ENCODE assay signal across 9 mouse cellular contexts in the genomic region with DNA sequence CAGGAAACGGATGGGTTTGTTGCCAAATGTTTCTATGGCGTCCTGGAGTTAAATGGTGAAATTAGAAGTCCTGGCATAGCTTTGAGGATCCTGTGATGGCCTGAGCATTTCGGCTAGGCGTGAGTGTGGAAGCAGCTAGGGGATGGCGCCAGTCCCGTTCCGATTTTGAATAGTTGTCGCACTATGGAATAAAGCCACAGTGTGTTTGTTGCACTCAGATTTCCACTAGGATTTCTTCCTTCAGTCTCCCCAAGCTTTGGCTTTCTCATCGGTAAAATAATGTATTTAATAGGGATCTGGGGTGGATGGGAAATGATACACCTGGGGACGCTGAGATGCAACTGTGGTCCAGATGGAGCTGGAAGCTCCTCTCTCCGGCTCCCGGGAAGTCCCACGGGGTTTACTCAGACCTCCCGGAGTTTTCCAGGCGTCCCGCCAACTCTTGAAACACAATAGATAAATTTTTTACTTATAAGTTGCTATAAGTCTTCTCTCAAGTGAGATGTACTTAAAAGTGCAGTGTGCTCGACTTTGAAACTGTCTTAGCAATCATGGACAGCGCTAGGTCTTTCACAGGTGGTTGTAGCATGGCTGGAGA.
A peak's percentile ranks its signal among the peaks of the same experiment; 100 is the strongest.
DNase-seq lines count a peak whose midpoint lies in the region; ATAC-seq and TF ChIP-seq lines count a peak whose summit lies in the region.
"Had no signal": no experiment of that assay in that cellular context is flagged by ENCODE, and none has a peak within 500 bp of the region (broad histone marks: within the 10 kb centered on the region; RNA-seq: fewer than 3 reads in every experiment).

No protein-coding gene starts in this region.

- no peak overlapping the region for H3K4me3 ChIP-seq in lung, adult 2 months (replicated peaks; ENCODE audit: extremely low read depth, low read depth, low read length)
- no peak overlapping the region for H3K4me3 ChIP-seq in limb, embryonic 13.5 days
- H3K4me3 ChIP-seq: midbrain, embryonic 12.5 days had no signal

- no peaks in the 10 kb centered on the region for H3K27me3 ChIP-seq in limb, embryonic 13.5 days

- no peak for DNase-seq in cerebellum, adult 11-12 months
- peak; percentile 34 for DNase-seq in lung, postnatal 10 days
- no peak for DNase-seq in lung, adult 2 months
- DNase-seq in heart, adult 9 months (ENCODE audit: low spot score in 2 of 2) = peak; percentile 30 to 47
- DNase-seq in ovary, postnatal 36 days (ENCODE audit: low spot score) = no peak
- DNase-seq in spleen, adult 12 weeks (ENCODE audit: low spot score) = no peak

- H3K4me1 ChIP-seq in lung, adult 2 months (ENCODE audit: control insufficient read depth, insufficient read depth, low read length) = no peaks in the 10 kb centered on the region
- H3K4me1 ChIP-seq in limb, embryonic 13.5 days = peaks cover 30% of the 10 kb centered on the region

- H3K27ac ChIP-seq in limb, embryonic 13.5 days = peak overlapping the region; percentile 79
- H3K27ac ChIP-seq: midbrain, embryonic 12.5 days had no signal

- H3K9me3 ChIP-seq in limb, embryonic 13.5 days = no peaks in the 10 kb centered on the region
- H3K9me3 ChIP-seq: midbrain, embryonic 12.5 days had no signal

- TF ChIP-seq POLR2A in lung, adult 2 months (IDR thresholded peaks at IDR 0.05; ENCODE audit: borderline replicate concordance, extremely low read depth, low read depth, low read length) = no peak

- 57% methylated on average over 18 of the region's 18 CpGs for WGBS in lung, adult 2 months
- 51% methylated on average over 18 of the region's 18 CpGs for WGBS in limb, embryonic 13.5 days

- peak; percentile 33 for ATAC-seq in cerebellum, adult (ENCODE audit: insufficient number of reproducible peaks, low FRiP score, low TSS enrichment)
- ATAC-seq in limb, embryonic 13.5 days (ENCODE audit: low FRiP score, low read depth) = 0 out of 2 replicates have a peak, but pooled peaks have one; percentile 21

- H3K9ac ChIP-seq in limb, embryonic 13.5 days = no peak overlapping the region; the same call in 1 of the 2 replicates
- H3K9ac ChIP-seq: midbrain, embryonic 12.5 days had no signal

- no peak for TF ChIP-seq CTCF in lung, adult 2 months (IDR thresholded peaks at IDR 0.05; ENCODE audit: insufficient read depth, low read length)

- no peaks in the 10 kb centered on the region for H3K36me3 ChIP-seq in limb, embryonic 13.5 days
- H3K36me3 ChIP-seq: midbrain, embryonic 12.5 days had no signal

- H3K4me2 ChIP-seq in limb, embryonic 13.5 days (replicated peaks) = peak overlapping the region; percentile 41; the same call in 1 of the 2 replicates

Comparison
In these comparisons a context has a peak if more than half of its experiments do, and no peak if none do; other contexts are left out.
1. DNase-seq: peak in lung, postnatal 10 days (single experiment) and heart, adult 9 months (2 of 2); none in cerebellum, adult 11-12 months (single experiment), lung, adult 2 months (single experiment), ovary, postnatal 36 days (single experiment) and spleen, adult 12 weeks (single experiment).